Mouse (Mus musculus) spleen, adult 2 months (tissue): ENCODE results near the gene Bid.

Source experiments
- CTCF ChIP-seq: fragments of 200-500 bp; IDR thresholded peaks from 2 replicates; pipeline ENCODE4 v1.5.1; 2011; ENCODE audit warnings: mild to moderate bottlenecking, inconsistent platforms; ENCODE audit not compliant: insufficient read depth, insufficient read length, insufficient replicate concordance; ENCODE audit errors: extremely low read depth
- POLR2A ChIP-seq: fragments of 200-500 bp; IDR thresholded peaks from 2 replicates; pipeline ENCODE4 v1.6.1; 2011; ENCODE audit warnings: low read depth, low read length, inconsistent platforms

GRCm38 (mm10) chr6:120894089-120894488 lies 22.6 kb downstream of the Bid start:
- TF ChIP-seq POLR2A, result no peak
- no peak for TF ChIP-seq CTCF
